Mouse (Mus musculus): ENCODE measurements at regions not wholly inside any gene's neighbourhood (a gene's known extent, or its start where the extent isn't known, plus 50 kb on each side); places are given as distances from the start of the nearest gene placed in this dataset.

DNA sequence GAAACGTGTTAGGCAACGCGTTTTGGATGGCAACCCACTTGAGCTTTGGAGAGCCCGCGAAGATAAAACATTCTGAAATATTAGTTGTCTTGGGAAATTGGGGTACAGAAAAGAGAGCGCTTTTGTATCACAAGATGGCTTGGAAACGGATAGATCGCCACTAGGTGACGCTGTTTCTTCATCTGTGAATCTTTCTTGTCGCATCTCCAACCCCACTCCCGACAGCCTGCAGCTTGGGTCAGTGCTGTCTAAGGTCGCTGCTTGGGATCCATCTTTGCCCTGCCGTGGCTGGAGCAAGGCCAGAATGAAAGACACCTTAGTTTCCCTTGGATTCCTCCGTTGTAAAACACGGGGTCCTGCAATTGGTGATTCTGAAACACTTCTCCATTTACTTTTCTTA is 88.3 kb downstream of the Aldh8a1 start:
- Histone ChIP-seq H3K4me1 (peaks cover 21% of the 10 kb centered on the region), H3K4me3 (no peak overlapping the region), H3K27ac (no peak overlapping the region), H3K9me3 (no peaks in the 10 kb centered on the region), H3K9ac (no peak overlapping the region), H3K36me3 (no peaks in the 10 kb centered on the region), H3K4me2 (no peak overlapping the region), H3K27me3 (peaks cover 5% of the 10 kb centered on the region; the same call in 1 of the 2 replicates)
- ATAC-seq (ENCODE audit: insufficient number of reproducible peaks, low FRiP score, low TSS enrichment, low read depth), result no peak
- WGBS, result 3% methylated on average over 15 of the region's 15 CpGs

DNA sequence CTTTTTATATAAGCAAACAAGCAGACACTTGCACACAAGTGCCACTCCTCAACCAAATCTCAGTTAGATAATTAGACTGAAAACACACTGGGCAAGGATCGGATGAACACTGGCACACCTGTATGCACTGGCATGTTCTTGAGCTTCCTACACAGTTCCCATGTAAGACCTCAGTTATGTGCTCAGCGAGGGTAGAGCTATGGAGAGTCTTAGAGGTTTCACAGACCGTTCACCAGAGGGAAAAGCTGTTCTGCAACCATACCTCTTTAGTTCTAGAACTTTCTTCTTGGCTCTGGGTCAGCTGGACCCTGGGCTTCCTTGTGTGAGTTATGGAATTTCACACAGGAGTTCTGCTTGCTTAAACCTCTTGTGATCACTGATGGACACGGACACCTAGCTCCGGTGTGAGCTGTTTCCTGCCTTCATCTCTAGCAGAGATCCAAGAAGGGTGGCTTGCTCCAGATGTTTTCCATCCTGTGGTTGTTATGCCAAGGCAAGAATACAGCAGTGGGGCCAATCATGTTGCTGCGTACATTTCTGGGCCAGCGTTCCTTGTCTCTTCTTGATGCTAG is 88.8 kb downstream of the Aldh8a1 start:
- no peaks in the 10 kb centered on the region for H3K9me3 ChIP-seq
- H3K9ac ChIP-seq, result no peak overlapping the region
- H3K4me3 ChIP-seq, result no peak overlapping the region
- peaks cover 5% of the 10 kb centered on the region; the same call in 1 of the 2 replicates for H3K27me3 ChIP-seq
- H3K27ac ChIP-seq, result peak overlapping the region; percentile 17; the same call in 1 of the 2 replicates
- H3K4me2 ChIP-seq, result no peak overlapping the region
- WGBS, result 34% methylated on average over 7 of the region's 7 CpGs
- no peak for ATAC-seq (ENCODE audit: insufficient number of reproducible peaks, low FRiP score, low TSS enrichment, low read depth)
- H3K36me3 ChIP-seq, result no peaks in the 10 kb centered on the region
- H3K4me1 ChIP-seq, result peaks cover 21% of the 10 kb centered on the region

GRCm38 (mm10) chr10:21467425-21468085 is 90.5 kb downstream of the Aldh8a1 start:
- Histone ChIP-seq H3K36me3 (no peaks in the 10 kb centered on the region), H3K4me1 (peaks cover 20% of the 10 kb centered on the region), H3K9ac (no peak overlapping the region), H3K27ac (no peak overlapping the region), H3K4me2 (no peak overlapping the region), H3K27me3 (peaks cover 5% of the 10 kb centered on the region; the same call in 1 of the 2 replicates), H3K9me3 (no peaks in the 10 kb centered on the region), H3K4me3 (no peak overlapping the region)
- ATAC-seq (ENCODE audit: insufficient number of reproducible peaks, low FRiP score, low TSS enrichment, low read depth), result no peak
- WGBS, result 35% methylated on average over 4 of the region's 4 CpGs

DNA sequence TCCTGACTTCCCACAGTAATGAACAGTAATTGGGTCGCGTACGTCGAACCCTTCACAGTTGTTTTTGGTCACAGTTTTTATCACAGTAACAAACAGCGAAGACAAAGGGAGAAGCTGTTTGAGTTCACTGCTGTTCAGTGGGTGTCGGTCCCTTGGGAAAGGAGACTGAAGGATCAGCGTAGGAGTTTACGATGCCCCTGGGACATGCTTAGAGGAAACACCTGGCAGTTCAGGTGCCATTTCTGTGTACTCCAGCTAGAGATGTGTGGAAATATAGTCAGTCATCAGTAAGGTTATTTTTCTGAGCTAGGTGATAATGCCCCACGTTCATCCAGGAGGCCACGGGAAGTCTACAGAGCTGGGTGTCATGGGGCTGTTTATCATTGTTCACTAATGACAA is 91.3 kb downstream of the Aldh8a1 start:
- H3K27me3 ChIP-seq, result peaks cover 5% of the 10 kb centered on the region; the same call in 1 of the 2 replicates
- H3K27ac ChIP-seq, result no peak overlapping the region
- H3K36me3 ChIP-seq, result no peaks in the 10 kb centered on the region
- H3K4me3 ChIP-seq, result no peak overlapping the region
- no peak overlapping the region for H3K4me2 ChIP-seq
- 57% methylated on average over 10 of the region's 10 CpGs for WGBS
- no peak overlapping the region for H3K9ac ChIP-seq
- H3K4me1 ChIP-seq, result 0 out of 2 replicates have a peak, but pooled peaks cover 12% of the 10 kb centered on the region
- no peaks in the 10 kb centered on the region for H3K9me3 ChIP-seq
- ATAC-seq (ENCODE audit: insufficient number of reproducible peaks, low FRiP score, low TSS enrichment, low read depth), result no peak

- Histone ChIP-seq H3K4me3 (no peak overlapping the region), H3K4me1 (0 out of 2 replicates have a peak, but pooled peaks cover 17% of the 10 kb centered on the region), H3K9ac (no peak overlapping the region), H3K27ac (no peak overlapping the region), H3K27me3 (no peaks in the 10 kb centered on the region), H3K9me3 (no peaks in the 10 kb centered on the region), H3K36me3 (no peaks in the 10 kb centered on the region), H3K4me2 (no peak overlapping the region)
- ATAC-seq (ENCODE audit: insufficient number of reproducible peaks, low FRiP score, low TSS enrichment, low read depth), result no peak
- 48% methylated on average over 1 of the region's 1 CpGs for WGBS
Measured at GRCm38 (mm10) chr10:21469961-21470360, 92.9 kb downstream of the Aldh8a1 start.

DNA sequence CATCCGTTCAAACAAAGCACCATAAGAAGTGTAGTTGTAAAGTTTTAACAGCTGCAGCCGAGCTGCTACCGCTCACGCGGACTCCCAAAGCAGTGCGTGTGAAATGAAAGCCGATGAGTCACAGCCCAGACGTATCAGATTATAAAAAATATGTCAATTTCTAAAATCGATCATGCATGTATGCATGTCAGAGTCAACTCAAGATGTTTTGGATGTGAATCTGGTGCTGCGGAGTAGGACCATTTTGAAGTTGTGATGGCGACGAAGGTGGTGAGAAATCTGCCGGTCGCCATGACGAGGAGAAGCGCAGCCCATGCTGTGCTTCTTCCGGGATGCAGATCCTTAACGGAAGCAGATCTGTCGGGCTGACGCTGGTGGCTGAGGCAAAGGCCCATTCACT is 93.5 kb downstream of the Aldh8a1 start:
- Histone ChIP-seq H3K9me3 (no peaks in the 10 kb centered on the region), H3K9ac (no peak overlapping the region), H3K27ac (no peak overlapping the region), H3K4me2 (0 out of 2 replicates have a peak overlapping the region, but pooled peaks have one; percentile 22), H3K27me3 (no peaks in the 10 kb centered on the region), H3K4me3 (no peak overlapping the region), H3K4me1 (0 out of 2 replicates have a peak, but pooled peaks cover 15% of the 10 kb centered on the region), H3K36me3 (no peaks in the 10 kb centered on the region)
- no peak for ATAC-seq (ENCODE audit: insufficient number of reproducible peaks, low FRiP score, low TSS enrichment, low read depth)
- WGBS, result 58% methylated on average over 20 of the region's 20 CpGs

DNA sequence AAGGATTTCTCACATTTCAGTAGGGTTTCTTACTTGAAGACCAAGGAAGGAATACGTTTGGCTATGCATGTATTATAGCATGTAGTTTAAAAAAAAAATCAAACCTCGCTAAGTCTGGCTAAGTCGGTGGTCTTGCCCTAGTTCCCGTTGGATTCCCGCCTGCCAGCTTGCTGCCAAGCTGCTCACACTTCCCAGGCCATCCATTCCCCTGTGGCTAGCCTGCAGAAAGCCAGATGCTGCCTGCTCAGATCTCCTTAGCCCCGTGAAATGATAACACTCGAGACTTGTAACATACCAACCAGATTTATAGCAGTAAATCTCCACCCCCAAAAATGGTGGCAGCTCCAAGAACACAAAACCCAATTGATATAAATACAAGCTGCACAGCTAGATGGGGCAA is 97.2 kb downstream of the Aldh8a1 start:
- no peak overlapping the region for H3K27ac ChIP-seq
- 0 out of 2 replicates have a peak, but pooled peaks have one; percentile 58 for ATAC-seq (ENCODE audit: insufficient number of reproducible peaks, low FRiP score, low TSS enrichment, low read depth)
- WGBS, result 36% methylated on average over 7 of the region's 7 CpGs

DNA sequence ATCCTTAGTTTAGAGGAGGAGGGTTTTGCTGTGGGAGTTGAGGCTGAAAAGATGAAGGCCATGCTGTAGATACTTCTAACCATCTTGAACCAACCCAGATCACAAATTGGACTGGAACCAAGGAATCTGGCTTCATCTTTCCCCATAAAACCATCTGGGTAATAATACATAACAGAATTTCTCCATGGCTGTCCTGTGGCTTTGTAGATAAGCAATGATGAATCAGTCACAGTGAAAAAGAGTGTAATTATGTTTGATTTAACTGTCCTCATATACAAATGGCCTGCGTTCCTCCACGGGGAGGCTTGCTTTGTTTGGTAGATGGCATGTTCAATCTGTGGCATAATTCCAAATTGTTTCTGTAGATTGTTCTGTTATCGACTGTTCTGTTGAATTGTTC is 100.9 kb downstream of the Aldh8a1 start:
- H3K4me3 ChIP-seq, result no peak overlapping the region
- WGBS, result 81% methylated on average over 3 of the region's 3 CpGs
- no peak for ATAC-seq (ENCODE audit: insufficient number of reproducible peaks, low FRiP score, low TSS enrichment, low read depth)

More for the DNA sequence above, 97.2 kb downstream of the Aldh8a1 start:
- no peak overlapping the region for H3K9ac ChIP-seq
- 0 out of 2 replicates have a peak, but pooled peaks cover 4% of the 10 kb centered on the region for H3K4me1 ChIP-seq
- H3K27me3 ChIP-seq, result no peaks in the 10 kb centered on the region
- H3K9me3 ChIP-seq, result no peaks in the 10 kb centered on the region
- H3K4me3 ChIP-seq, result no peak overlapping the region
- H3K4me2 ChIP-seq, result no peak overlapping the region
- H3K36me3 ChIP-seq, result no peaks in the 10 kb centered on the region

DNA sequence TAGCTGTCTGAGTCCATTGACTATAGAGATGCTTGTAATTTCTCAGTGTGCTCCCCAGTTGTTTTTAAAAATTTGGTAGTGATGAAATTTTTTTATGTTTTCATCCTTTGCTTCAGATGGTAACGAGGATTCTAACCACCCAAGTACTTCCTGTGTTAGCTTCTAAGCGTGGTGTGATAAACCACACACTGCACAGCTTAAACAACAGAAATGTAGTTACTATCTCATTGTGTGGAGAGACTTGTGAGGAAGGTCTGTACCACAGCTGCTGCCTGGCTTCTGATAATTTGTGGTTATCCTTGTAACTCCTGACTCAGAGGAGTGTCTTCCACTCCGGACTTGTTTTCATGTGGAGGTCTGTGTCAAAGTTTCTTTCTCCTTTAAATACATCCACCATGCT is 102.3 kb downstream of the Aldh8a1 start:
- Histone ChIP-seq H3K9me3 (no peaks in the 10 kb centered on the region), H3K4me3 (no peak overlapping the region), H3K4me2 (no peak overlapping the region), H3K27me3 (no peaks in the 10 kb centered on the region), H3K27ac (no peak overlapping the region), H3K4me1 (0 out of 2 replicates have a peak, but pooled peaks cover 3% of the 10 kb centered on the region), H3K9ac (no peak overlapping the region), H3K36me3 (no peaks in the 10 kb centered on the region)
- 73% methylated on average over 3 of the region's 3 CpGs for WGBS
- no peak for ATAC-seq (ENCODE audit: insufficient number of reproducible peaks, low FRiP score, low TSS enrichment, low read depth)

More for the DNA sequence above, 100.9 kb downstream of the Aldh8a1 start:
- no peaks in the 10 kb centered on the region for H3K27me3 ChIP-seq
- 0 out of 2 replicates have a peak, but pooled peaks cover 4% of the 10 kb centered on the region for H3K4me1 ChIP-seq
- H3K9me3 ChIP-seq, result no peaks in the 10 kb centered on the region
- no peak overlapping the region for H3K27ac ChIP-seq
- H3K36me3 ChIP-seq, result no peaks in the 10 kb centered on the region
- no peak overlapping the region for H3K9ac ChIP-seq
- no peak overlapping the region for H3K4me2 ChIP-seq

DNA sequence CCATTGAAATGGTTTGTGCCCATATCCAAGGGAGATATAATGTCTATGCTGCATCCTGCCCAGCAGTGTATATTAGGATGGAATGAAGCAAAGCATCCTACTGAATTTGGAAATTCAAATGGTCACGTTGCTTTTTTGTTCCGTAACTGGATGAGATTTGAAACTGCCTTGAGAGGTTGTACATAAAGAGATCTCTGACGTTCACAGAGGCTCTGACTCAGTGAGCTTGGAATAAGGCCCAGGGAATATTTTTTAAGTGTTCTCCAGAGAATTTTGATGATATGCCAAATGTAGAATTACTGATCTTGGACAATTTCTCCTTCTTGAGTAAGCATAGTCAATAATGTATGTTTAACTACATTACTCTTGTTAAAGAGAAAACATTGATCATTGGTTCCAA is 104.2 kb downstream of the Aldh8a1 start:
- H3K9me3 ChIP-seq, result no peaks in the 10 kb centered on the region
- no peak overlapping the region for H3K27ac ChIP-seq
- H3K36me3 ChIP-seq, result no peaks in the 10 kb centered on the region
- H3K9ac ChIP-seq, result no peak overlapping the region
- H3K4me1 ChIP-seq, result no peaks in the 10 kb centered on the region
- H3K4me2 ChIP-seq, result no peak overlapping the region
- WGBS, result 69% methylated on average over 3 of the region's 3 CpGs
- no peaks in the 10 kb centered on the region for H3K27me3 ChIP-seq
- no peak overlapping the region for H3K4me3 ChIP-seq
- ATAC-seq (ENCODE audit: insufficient number of reproducible peaks, low FRiP score, low TSS enrichment, low read depth), result no peak

- H3K4me1 ChIP-seq, result no peaks in the 10 kb centered on the region
- no peak overlapping the region for H3K4me2 ChIP-seq
- no peak overlapping the region for H3K9ac ChIP-seq
- H3K27ac ChIP-seq, result no peak overlapping the region
- H3K9me3 ChIP-seq, result no peaks in the 10 kb centered on the region
- ATAC-seq (ENCODE audit: insufficient number of reproducible peaks, low FRiP score, low TSS enrichment, low read depth), result no peak
- no peaks in the 10 kb centered on the region for H3K27me3 ChIP-seq
- H3K36me3 ChIP-seq, result no peaks in the 10 kb centered on the region
- no peak overlapping the region for H3K4me3 ChIP-seq
- WGBS, result 57% methylated on average over 4 of the region's 4 CpGs
Measured at GRCm38 (mm10) chr10:21482055-21482454, 105.0 kb downstream of the Aldh8a1 start.

DNA sequence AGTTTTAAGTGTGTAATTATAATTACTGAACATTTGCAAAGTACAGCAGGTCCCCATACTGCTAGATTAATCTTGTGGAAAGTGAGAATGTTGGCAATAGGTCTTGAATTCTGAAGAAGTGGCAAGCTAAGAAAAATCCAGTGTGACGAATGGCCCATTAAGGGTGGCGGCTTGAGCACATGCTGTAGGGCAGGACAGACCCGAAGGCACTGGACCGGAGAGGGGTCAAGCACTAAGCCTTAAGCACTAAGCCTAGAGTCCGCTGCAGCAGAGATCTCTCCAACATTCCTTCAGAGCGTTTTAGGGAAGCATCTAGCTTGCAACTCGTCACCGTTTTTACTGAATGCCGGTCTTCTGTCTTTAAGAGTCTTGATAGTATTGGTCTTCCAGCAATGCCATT is 105.6 kb downstream of the Aldh8a1 start:
- H3K27me3 ChIP-seq, result no peaks in the 10 kb centered on the region
- H3K9ac ChIP-seq, result no peak overlapping the region
- ATAC-seq (ENCODE audit: insufficient number of reproducible peaks, low FRiP score, low TSS enrichment, low read depth), result no peak
- no peaks in the 10 kb centered on the region for H3K9me3 ChIP-seq
- H3K27ac ChIP-seq, result no peak overlapping the region
- no peaks in the 10 kb centered on the region for H3K4me1 ChIP-seq
- 79% methylated on average over 9 of the region's 9 CpGs for WGBS
- H3K36me3 ChIP-seq, result no peaks in the 10 kb centered on the region
- H3K4me2 ChIP-seq, result no peak overlapping the region
- H3K4me3 ChIP-seq, result no peak overlapping the region

Measured in limb, embryonic 15.5 days (tissue).